Mouse (Mus musculus) lung, adult 2 months (tissue): ENCODE results near the gene Plekhh1.

Source experiments
- CTCF ChIP-seq: fragments of 200-500 bp; IDR thresholded peaks from 2 replicates; pipeline ENCODE4 v1.5.1; 2011; ENCODE audit warnings: mild to moderate bottlenecking, low read length, control low read depth; ENCODE audit not compliant: insufficient read depth
- POLR2A ChIP-seq: fragments of 200-500 bp; IDR thresholded peaks from 2 replicates; pipeline ENCODE4 v1.6.1; 2011; ENCODE audit warnings: low read depth, mild to moderate bottlenecking, control low read depth, low read length, borderline replicate concordance; ENCODE audit errors: extremely low read depth

- TF ChIP-seq CTCF (no peak), POLR2A (peak; percentile 74; the same call in 1 of the 2 replicates)
Measured at GRCm38 (mm10) chr12:79130299-79131177, 101.6 kb downstream of the Plekhh1 start, which contains the start of gene Arg2.
